Mouse (Mus musculus) megakaryocyte, embryonic 14.5 days (primary cell): ENCODE measurements around the gene Crcp.

ENCODE experiments used
- FLI1 ChIP-seq: IDR thresholded peaks from 2 replicates; pipeline ENCODE4 v1.6.1; 2012; ENCODE audit warnings: low read length, inconsistent platforms, mixed read lengths
- GATA1 ChIP-seq: IDR thresholded peaks from 3 replicates; pipeline ENCODE4 v1.6.1; 2012; ENCODE audit warnings: mixed read lengths, low read length, inconsistent platforms, borderline replicate concordance

GRCm38 (mm10) chr5:129994989-129995388 is 34.1 kb upstream of the Crcp start:
- TF ChIP-seq GATA1 (no peak), FLI1 (no peak)
